Mouse (Mus musculus): ENCODE data around the gene Drg1.

Gene Drg1

GRCm38 (mm10) chr11:3266079-3266685 lies at the start of gene Drg1:
Drg1 (minus strand) TSS chr11:3266415.
- DNase-seq, result peak; percentile 94

GRCm38 (mm10) chr11:3314148-3314547 lies 47.9 kb upstream of the Drg1 start:
- peak; percentile 68 for DNase-seq

GRCm38 (mm10) chr11:3313294-3313693 lies 47.1 kb upstream of the Drg1 start:
- no peak for DNase-seq

GRCm38 (mm10) chr11:3311586-3312347 lies 45.6 kb upstream of the Drg1 start:
- no peak for DNase-seq

GRCm38 (mm10) chr11:3310789-3311585 lies 44.8 kb upstream of the Drg1 start:
- no peak for DNase-seq

GRCm38 (mm10) chr11:3309884-3310283 lies 43.7 kb upstream of the Drg1 start:
- DNase-seq, result no peak

GRCm38 (mm10) chr11:3307875-3308274 lies 41.7 kb upstream of the Drg1 start:
- DNase-seq, result no peak

GRCm38 (mm10) chr11:3305821-3306220 lies 39.6 kb upstream of the Drg1 start:
- no peak for DNase-seq

GRCm38 (mm10) chr11:3302792-3303191 lies 36.6 kb upstream of the Drg1 start:
- no peak for DNase-seq

GRCm38 (mm10) chr11:3302385-3302784 lies 36.2 kb upstream of the Drg1 start:
- DNase-seq, result no peak

- DNase-seq, result no peak
Measured at GRCm38 (mm10) chr11:3301075-3301474, 34.9 kb upstream of the Drg1 start.

GRCm38 (mm10) chr11:3298813-3299185 lies 32.6 kb upstream of the Drg1 start:
- DNase-seq, result no peak

- no peak for DNase-seq
Measured at GRCm38 (mm10) chr11:3297871-3298812, 31.9 kb upstream of the Drg1 start.

GRCm38 (mm10) chr11:3296056-3296455 lies 29.8 kb upstream of the Drg1 start:
- DNase-seq, result no peak

- DNase-seq, result no peak
Measured at GRCm38 (mm10) chr11:3294641-3295040, 28.4 kb upstream of the Drg1 start.

- DNase-seq, result no peak
Measured at GRCm38 (mm10) chr11:3293361-3293760, 27.1 kb upstream of the Drg1 start.

- DNase-seq, result no peak
Measured at GRCm38 (mm10) chr11:3292711-3293249, 26.6 kb upstream of the Drg1 start.

- no peak for DNase-seq
Measured at GRCm38 (mm10) chr11:3292062-3292421, 25.8 kb upstream of the Drg1 start.

GRCm38 (mm10) chr11:3291311-3292061 lies 25.3 kb upstream of the Drg1 start:
- DNase-seq, result no peak

- peak; percentile 72 for DNase-seq
Measured at GRCm38 (mm10) chr11:3290640-3291310, 24.6 kb upstream of the Drg1 start.

Measured in right cerebral cortex, postnatal 14 days (tissue).